Mouse (Mus musculus): ENCODE results near the gene Gm49630. TPM values are rescaled to one million over a fixed set of nuclear protein-coding genes. Genes with fewer than 3 reads are reported as not detected.
"Not testable (repeated sequence)": the region's sequence is repeated elsewhere in the genome, so short reads cannot be mapped to it uniquely, and the experiment has no call there.

The Gm49630 gene
- polyA plus RNA-seq, 1 experiment from 2014 or later = not detected

DNA sequence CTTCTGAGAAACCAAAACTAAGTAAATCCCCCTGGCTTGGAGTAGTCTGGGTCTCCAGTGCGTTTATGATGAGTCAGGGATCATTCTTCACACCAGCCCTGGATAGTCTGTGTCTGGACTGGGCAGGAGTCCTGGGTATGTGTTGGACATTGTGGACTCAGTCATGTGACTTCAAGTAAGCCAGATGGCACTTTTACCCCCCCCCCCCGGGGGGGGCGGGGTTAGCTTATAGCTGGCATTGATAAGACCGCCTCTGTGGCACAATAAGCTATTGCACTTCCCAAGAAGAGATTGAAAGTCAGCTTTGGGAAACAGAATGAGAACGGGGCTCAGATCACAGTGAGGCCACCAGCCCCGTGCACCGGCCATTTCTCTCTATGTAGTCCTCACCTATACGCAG lies 14.2 kb upstream of the Gm49630 start:
- H3K9me3 ChIP-seq; H3K27ac ChIP-seq; H3K36me3 ChIP-seq; H3K27me3 ChIP-seq (ENCODE audit: insufficient read depth, poor library complexity, severe bottlenecking); H3K4me1 ChIP-seq (replicated peaks); H3K4me3 ChIP-seq: not testable (repeated sequence)
- 76% methylated on average over 8 of the region's 8 CpGs for WGBS
- DNase-seq (ENCODE audit: low spot score) = peak; percentile 2

DNA sequence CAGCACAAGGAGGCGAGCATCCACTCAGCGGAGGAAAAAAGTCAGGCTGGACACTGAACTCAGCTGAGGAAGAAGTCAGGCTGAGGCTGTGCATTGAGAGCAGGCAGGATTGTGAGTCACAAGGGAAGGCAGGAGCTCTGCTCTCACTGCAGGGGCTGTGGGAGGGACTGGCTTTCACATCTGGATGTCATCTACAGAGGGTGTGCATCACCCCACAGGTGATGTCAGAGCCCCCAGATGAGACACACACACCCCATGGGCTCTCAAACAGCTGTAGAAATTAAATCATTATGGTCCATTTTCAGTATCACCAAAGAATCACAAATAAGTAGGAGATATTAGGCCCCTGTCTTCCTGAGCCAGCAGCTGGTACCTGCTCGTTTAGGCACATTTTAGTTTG lies 13.6 kb upstream of the Gm49630 start, which contains the start of gene Unc93a2:
Gene Unc93a2, minus strand, starts transcription at position 101 of the 400 bp plus-strand sequence.
- H3K27me3 ChIP-seq (ENCODE audit: insufficient read depth, poor library complexity, severe bottlenecking); H3K9me3 ChIP-seq; H3K4me3 ChIP-seq; H3K27ac ChIP-seq; DNase-seq (ENCODE audit: low spot score); H3K36me3 ChIP-seq; H3K4me1 ChIP-seq (replicated peaks): not testable (repeated sequence)
- WGBS = 78% methylated on average over 3 of the region's 3 CpGs

DNA sequence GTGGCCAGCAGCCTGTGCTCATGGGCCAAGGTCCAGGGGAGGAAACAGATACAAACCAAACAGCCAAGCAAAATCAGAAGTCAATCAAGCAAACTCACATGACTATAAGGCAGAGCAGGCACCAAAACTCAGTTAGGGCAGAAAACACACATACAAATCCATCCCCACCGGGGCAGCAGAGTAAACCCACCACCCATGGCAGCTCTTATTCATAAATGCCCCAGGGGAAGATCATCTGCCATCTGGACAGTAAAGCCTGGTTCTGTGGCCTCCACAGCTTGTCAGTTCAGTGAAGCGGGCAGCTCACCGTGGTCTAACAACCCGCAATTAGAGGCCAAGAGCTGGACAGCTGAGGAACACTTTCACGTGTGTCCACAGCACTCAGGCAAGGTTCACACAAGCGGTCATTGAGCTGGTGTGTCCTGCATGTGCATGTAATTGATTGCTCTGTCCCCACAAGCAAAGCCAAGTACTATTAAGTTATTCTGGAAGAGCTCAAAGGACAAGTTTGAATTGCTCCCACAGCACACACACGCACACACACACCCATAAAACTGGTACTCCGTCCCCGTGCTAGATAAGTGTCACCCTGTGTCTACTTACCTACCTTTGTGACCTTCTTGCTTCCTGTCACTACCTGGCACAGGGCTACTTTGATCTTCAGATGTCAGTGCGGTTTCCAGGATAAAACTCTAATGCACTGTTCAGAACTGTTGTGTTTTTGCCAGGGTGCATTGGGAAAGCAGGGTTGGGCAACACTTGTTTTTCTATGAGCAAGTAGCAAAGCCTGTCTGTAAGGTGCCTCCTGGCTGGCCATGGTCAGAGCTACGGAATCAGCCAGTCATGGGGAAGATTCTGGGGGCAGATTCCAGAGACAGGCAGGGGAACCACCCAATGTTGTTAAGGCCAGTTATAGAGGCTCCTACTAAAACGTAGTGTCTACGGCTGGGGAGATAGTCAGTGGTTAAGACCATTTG lies 11.7 kb upstream of the Gm49630 start:
- H3K27me3 ChIP-seq (ENCODE audit: insufficient read depth, poor library complexity, severe bottlenecking); DNase-seq (ENCODE audit: low spot score); H3K36me3 ChIP-seq; H3K4me3 ChIP-seq; H3K9me3 ChIP-seq; H3K27ac ChIP-seq; H3K4me1 ChIP-seq (replicated peaks): not testable (repeated sequence)
- WGBS = 78% methylated on average over 12 of the region's 13 CpGs

DNA sequence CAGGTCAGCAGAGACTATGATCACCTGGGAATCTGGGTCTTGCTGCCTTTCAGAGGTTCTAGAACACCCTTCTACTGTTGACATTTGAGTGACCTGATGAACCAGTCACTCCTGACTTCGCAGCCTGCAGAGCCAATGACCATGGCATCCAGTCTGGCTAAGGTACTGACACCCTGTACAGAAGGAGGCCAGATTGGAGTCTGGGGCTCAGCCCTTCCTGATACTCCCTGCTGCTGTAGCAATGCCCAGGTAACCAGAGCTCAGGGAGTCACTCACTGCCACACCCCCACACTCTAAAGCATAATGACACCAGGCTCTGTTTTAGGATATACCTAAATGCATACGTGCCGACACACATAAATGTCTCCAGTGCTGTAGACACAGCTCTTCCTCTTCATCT lies 10.9 kb upstream of the Gm49630 start:
- H3K27ac ChIP-seq; H3K36me3 ChIP-seq; H3K9me3 ChIP-seq; H3K4me1 ChIP-seq (replicated peaks); DNase-seq (ENCODE audit: low spot score); H3K4me3 ChIP-seq; H3K27me3 ChIP-seq (ENCODE audit: insufficient read depth, poor library complexity, severe bottlenecking): not testable (repeated sequence)
- 90% methylated on average over 1 of the region's 3 CpGs for WGBS

DNA sequence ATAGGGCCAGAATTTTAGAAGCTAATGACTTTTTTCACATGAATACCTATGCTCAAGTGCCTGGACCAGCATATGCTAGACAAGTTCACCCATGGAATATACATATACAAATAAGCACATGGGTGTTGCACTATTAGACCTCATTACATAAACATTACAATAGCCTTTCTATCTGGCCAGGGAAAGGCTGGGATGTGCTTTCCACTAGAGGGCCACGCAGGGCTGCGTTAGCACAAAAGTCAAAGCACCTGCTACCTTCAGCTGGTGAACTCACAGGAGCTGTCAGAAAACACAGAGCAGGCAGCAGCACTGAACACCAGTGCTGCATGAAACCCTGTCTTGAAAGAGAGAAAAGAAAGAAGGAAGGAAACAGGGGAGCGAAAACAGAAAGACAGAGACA lies 6.1 kb upstream of the Gm49630 start:
- H3K9me3 ChIP-seq; H3K27ac ChIP-seq; H3K4me3 ChIP-seq; H3K36me3 ChIP-seq; H3K4me1 ChIP-seq (replicated peaks); H3K27me3 ChIP-seq (ENCODE audit: insufficient read depth, poor library complexity, severe bottlenecking); DNase-seq (ENCODE audit: low spot score): not testable (repeated sequence)
- WGBS = 42% methylated on average over 2 of the region's 3 CpGs

DNA sequence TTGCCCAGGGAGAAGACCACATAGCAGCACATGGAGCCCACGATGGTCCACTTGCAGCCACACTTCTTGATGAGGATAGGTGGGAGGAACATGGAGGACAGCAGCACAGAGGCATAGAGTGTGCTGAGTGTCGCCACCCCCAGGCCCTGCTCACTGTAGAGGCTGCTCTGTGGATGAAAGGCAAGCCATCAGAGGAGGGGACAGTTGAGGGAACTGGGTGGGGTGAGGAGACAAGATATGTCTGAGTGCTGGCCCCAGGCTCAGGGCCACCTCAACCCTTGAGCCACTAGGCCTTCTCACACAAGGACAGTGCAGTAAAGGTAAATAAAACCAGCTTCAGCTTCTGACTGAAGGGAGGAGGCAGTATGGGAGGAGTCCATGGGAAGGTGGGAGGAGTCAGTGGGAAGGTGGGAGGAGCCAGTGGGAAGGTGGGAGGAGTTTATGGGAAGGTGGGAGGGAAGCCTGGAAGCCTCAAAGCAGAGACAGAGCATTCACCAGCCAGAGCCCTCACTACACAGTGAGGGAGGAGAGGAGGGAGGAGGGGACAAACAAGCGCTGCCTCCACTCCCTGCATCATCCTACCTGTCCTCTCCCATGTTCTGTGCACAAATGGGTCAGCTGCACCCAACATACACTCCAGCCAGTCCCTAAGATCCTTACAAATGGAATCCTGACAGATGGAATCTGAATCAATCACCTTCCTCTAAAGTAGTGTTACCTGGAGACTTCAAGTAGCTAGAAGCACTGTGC lies 5.3 kb upstream of the Gm49630 start:
- H3K36me3 ChIP-seq; DNase-seq (ENCODE audit: low spot score): not testable (repeated sequence)

DNA sequence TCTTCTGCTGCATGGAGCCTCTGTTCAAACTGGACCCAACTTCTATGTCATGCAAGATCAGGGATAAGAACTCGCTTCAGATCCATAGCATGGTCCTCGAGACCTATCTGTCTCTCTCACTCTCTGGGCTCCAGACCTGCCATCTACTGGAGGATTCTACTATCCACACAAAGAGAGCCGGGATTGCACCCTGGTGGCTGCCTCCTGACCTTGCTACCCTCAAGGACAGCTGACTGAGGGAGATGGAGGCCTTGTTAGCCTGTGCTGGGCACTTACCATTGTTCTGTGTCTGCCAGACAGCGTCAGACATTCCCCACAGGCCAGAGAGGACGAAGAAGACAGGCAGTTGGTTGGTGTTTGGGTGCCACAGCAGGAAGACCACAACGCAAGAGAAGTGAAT lies 2.4 kb downstream of the Gm49630 start:
- H3K4me3 ChIP-seq; H3K27me3 ChIP-seq (ENCODE audit: insufficient read depth, poor library complexity, severe bottlenecking); H3K27ac ChIP-seq; DNase-seq (ENCODE audit: low spot score); H3K4me1 ChIP-seq (replicated peaks); H3K9me3 ChIP-seq; H3K36me3 ChIP-seq: not testable (repeated sequence)
- 69% methylated on average over 6 of the region's 6 CpGs for WGBS

More for the DNA sequence above, 5.3 kb upstream of the Gm49630 start:
- WGBS = 81% methylated on average over 1 of the region's 3 CpGs
- not testable (repeated sequence) for H3K4me3 ChIP-seq; H3K27ac ChIP-seq; H3K9me3 ChIP-seq; H3K27me3 ChIP-seq (ENCODE audit: insufficient read depth, poor library complexity, severe bottlenecking); H3K4me1 ChIP-seq (replicated peaks)

DNA sequence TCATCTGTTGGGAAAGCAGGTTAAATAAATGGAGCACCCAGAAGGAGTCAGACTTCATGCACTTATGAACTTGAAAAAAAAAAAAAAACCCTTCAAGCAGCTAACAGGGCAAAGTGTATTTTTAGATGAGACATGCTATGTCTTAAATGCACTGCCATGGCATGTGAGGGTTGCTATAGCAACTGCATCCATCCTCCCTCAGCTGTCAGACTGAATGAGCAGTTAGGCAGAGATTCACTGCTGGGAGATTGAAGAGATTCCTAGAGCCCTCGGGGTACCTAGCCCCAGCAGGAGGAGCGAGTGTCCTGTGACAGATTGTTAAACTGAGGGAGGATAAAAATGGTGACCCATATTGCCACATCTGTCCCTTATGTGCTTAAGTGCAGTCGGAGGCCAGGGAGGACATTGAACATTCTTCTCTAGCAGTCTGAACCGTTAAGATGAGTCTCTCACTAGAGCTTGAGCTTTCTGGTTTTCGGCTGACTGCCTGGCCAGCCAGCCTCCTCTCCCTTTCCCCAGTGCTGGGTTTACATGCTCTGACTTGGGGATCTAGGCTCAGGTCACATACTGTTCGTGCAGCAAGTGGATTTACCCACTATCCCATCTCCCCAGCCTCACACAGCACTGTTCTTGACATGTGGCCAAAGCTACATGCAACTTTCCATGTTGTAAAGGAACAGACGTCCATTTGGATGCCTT lies 5.0 kb downstream of the Gm49630 start:
- H3K36me3 ChIP-seq; H3K27ac ChIP-seq; H3K4me3 ChIP-seq; DNase-seq (ENCODE audit: low spot score); H3K9me3 ChIP-seq; H3K27me3 ChIP-seq (ENCODE audit: insufficient read depth, poor library complexity, severe bottlenecking); H3K4me1 ChIP-seq (replicated peaks): not testable (repeated sequence)
- WGBS = 51% methylated on average over 5 of the region's 7 CpGs

DNA sequence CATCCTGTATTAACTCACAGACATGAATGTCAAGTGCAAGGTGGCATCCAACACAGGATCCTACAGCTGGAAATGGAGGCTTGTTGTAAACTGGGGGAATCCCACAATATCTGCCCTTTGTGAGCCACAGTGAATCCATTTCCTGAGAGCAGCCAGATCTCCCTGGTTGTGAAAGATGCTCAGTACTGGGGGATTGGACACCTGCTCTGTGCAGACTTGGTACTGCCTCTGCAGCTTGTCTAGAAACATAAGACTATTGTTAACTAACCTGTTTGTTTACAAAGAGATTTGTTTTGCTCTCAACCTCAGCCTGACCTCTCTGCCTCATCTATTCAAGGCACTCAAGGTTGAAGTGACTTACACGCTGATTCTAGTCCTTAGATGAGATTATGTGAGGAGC lies 5.5 kb downstream of the Gm49630 start:
- not testable (repeated sequence) for DNase-seq (ENCODE audit: low spot score); H3K4me3 ChIP-seq; H3K27ac ChIP-seq; H3K27me3 ChIP-seq (ENCODE audit: insufficient read depth, poor library complexity, severe bottlenecking); H3K36me3 ChIP-seq; H3K4me1 ChIP-seq (replicated peaks); H3K9me3 ChIP-seq
- 80% methylated on average over 1 of the region's 1 CpGs for WGBS

DNA sequence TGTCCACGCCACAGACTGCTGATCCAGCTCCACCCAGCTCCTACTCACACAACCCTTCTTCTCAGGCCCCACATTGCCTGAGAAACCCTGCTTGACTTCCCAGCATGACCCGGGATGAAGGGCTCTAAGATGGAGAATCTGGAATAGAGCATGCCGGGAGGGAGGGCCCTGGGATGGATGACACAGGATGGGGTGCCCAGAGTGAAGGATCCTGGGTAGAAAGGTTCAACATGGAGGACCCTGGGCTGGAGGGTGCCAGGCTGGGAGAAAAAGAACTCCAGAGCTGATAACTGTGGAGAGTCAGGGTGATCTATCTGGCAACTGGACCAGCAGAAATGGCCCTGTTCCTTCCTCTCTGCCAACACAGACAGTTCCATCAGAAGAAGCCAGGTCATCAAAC lies 6.2 kb downstream of the Gm49630 start:
- not testable (repeated sequence) for H3K4me1 ChIP-seq (replicated peaks); H3K4me3 ChIP-seq; H3K27me3 ChIP-seq (ENCODE audit: insufficient read depth, poor library complexity, severe bottlenecking); H3K27ac ChIP-seq; H3K36me3 ChIP-seq; H3K9me3 ChIP-seq; DNase-seq (ENCODE audit: low spot score)
- whole genome bisulfite sequencing = 78% methylated on average over 1 of the region's 3 CpGs

DNA sequence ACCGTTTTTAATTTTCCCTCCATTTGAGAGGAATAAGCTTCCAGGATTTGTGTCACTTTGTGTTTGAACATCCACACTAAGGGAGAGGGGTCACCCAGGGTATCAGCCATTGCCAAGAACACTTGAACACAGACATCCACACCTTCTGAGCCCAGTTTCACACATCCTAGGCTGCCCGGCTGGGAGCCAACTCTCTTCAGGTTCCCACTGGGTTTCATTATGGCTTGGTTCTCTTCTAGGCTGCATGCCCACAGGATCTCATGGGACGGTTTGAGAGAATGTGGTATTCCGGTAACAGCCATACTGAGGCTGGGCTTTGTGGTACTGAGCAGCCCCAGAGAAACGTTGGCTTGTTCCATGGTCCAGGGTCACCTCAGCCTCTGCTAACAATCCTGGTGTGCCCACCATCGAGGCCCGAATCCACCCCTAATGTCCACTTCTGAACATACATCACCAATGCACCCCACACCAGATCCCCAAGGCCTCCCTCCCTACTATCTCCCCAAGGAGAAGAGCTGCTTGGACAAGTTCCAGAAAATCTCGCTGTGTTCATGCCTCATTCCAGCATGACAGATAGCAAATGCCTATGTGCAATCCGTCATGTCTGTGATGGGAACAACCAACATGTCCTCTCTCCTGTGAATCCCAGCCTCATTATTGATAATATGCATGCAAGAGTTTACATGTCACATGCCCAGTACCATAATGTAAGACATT lies 10.9 kb downstream of the Gm49630 start:
- H3K36me3 ChIP-seq; H3K9me3 ChIP-seq; H3K4me3 ChIP-seq; H3K27me3 ChIP-seq (ENCODE audit: insufficient read depth, poor library complexity, severe bottlenecking); H3K4me1 ChIP-seq (replicated peaks); DNase-seq (ENCODE audit: low spot score); H3K27ac ChIP-seq: not testable (repeated sequence)
- WGBS = 88% methylated on average over 9 of the region's 9 CpGs

DNA sequence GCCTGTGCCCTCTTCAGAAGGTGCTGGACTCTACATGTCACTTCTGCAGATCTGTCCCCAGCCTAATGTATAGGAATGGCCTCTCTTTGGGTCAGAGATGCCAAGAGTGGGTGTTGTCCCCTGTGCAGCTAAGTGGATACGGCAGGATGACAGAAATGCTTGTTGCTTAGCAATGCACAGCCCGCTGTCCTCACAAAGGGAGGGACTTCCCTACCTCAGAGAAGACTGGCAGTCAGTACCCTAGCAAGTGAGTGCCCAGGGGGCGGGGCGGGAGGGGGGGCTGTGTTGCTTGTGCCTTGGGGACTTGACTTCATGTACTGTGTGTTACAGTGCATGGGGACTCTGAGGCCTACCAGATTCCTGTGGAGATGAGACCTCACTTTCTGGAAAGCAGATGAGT lies 12.0 kb downstream of the Gm49630 start:
- H3K9me3 ChIP-seq; H3K4me3 ChIP-seq; H3K36me3 ChIP-seq; H3K27me3 ChIP-seq (ENCODE audit: insufficient read depth, poor library complexity, severe bottlenecking); DNase-seq (ENCODE audit: low spot score); H3K4me1 ChIP-seq (replicated peaks); H3K27ac ChIP-seq: not testable (repeated sequence)
- WGBS = 79% methylated on average over 4 of the region's 4 CpGs

All from hindbrain, embryonic 10.5 days (tissue).